Mouse (Mus musculus) G1E-ER4 (cell line): Measurements from ENCODE around the gene Klc1. TPM values are rescaled to one million over a fixed set of nuclear protein-coding genes. Genes with fewer than 3 reads are reported as not detected.

Experiments used
- GATA1 ChIP-seq: IDR thresholded peaks from one replicate; pipeline ENCODE4 v1.8.0; 2012; ENCODE audit warnings: low read length, inconsistent platforms
- polyA plus RNA-seq: library from polyadenylated mRNA; stranded (reverse); fragments of >175 nt; gene quantifications from 2 replicates; pipeline ENCODE4 v1.2.3, GENCODE M21; 2012

Klc1 gene
- polyA plus RNA-seq, 1 experiment, result 47.5 TPM

- TF ChIP-seq GATA1, result no peak
These were observed 4.1 kb downstream of the Klc1 start for GRCm38 (mm10) chr12:111762620-111763280.

GRCm38 (mm10) chr12:111766313-111767236, 7.9 kb downstream of the Klc1 start:
- no peak for TF ChIP-seq GATA1

- TF ChIP-seq GATA1, result no peak
These were observed 9.8 kb downstream of the Klc1 start for GRCm38 (mm10) chr12:111768322-111768928.

GRCm38 (mm10) chr12:111769306-111769705, 10.7 kb downstream of the Klc1 start:
- TF ChIP-seq GATA1, result no peak

- no peak for TF ChIP-seq GATA1
These were observed 11.3 kb downstream of the Klc1 start for GRCm38 (mm10) chr12:111769816-111770577.

- TF ChIP-seq GATA1, result no peak
These were observed 12.0 kb downstream of the Klc1 start for GRCm38 (mm10) chr12:111770651-111771050.

- TF ChIP-seq GATA1, result no peak
These were observed 15.5 kb downstream of the Klc1 start for GRCm38 (mm10) chr12:111774156-111774555.

GRCm38 (mm10) chr12:111774845-111775244, 16.2 kb downstream of the Klc1 start:
- TF ChIP-seq GATA1, result no peak

- no peak for TF ChIP-seq GATA1
These were observed 19.3 kb downstream of the Klc1 start for GRCm38 (mm10) chr12:111777919-111778318.

GRCm38 (mm10) chr12:111779544-111779943, 20.9 kb downstream of the Klc1 start:
- no peak for TF ChIP-seq GATA1

- no peak for TF ChIP-seq GATA1
These were observed 26.5 kb downstream of the Klc1 start for GRCm38 (mm10) chr12:111785174-111785573.

GRCm38 (mm10) chr12:111787015-111787414, 28.4 kb downstream of the Klc1 start:
- TF ChIP-seq GATA1, result no peak

GRCm38 (mm10) chr12:111790090-111790489, 31.4 kb downstream of the Klc1 start:
- TF ChIP-seq GATA1, result no peak

- TF ChIP-seq GATA1, result no peak
These were observed 32.0 kb downstream of the Klc1 start for GRCm38 (mm10) chr12:111790631-111791030.

GRCm38 (mm10) chr12:111791474-111792104, 32.9 kb downstream of the Klc1 start:
- no peak for TF ChIP-seq GATA1
